Mouse (Mus musculus): Measurements from ENCODE around the gene Rtca.
A peak's percentile ranks its signal among the peaks of the same experiment; 100 is the strongest.

- TF ChIP-seq CTCF (IDR thresholded peaks at IDR 0.05; ENCODE audit: borderline replicate concordance, extremely low read depth, insufficient read depth, insufficient read length) (peak; percentile 35; the same call in 1 of the 2 replicates), POLR2A (IDR thresholded peaks at IDR 0.05; ENCODE audit: borderline replicate concordance, extremely low read depth, insufficient read depth, insufficient read length, poor library complexity, severe bottlenecking) (no peak)
Observed at GRCm38 (mm10) chr3:116512151-116512903, 4.3 kb upstream of the Rtca start.
